Mouse (Mus musculus): Measurements from ENCODE around the gene A130010J15Rik. TPM values are rescaled to one million over a fixed set of nuclear protein-coding genes. Genes with fewer than 3 reads are reported as not detected.

Gene A130010J15Rik
- total and polyA plus RNA-seq, 3 experiments = 9.1 to 22.4 (median 18.6) TPM

DNA sequence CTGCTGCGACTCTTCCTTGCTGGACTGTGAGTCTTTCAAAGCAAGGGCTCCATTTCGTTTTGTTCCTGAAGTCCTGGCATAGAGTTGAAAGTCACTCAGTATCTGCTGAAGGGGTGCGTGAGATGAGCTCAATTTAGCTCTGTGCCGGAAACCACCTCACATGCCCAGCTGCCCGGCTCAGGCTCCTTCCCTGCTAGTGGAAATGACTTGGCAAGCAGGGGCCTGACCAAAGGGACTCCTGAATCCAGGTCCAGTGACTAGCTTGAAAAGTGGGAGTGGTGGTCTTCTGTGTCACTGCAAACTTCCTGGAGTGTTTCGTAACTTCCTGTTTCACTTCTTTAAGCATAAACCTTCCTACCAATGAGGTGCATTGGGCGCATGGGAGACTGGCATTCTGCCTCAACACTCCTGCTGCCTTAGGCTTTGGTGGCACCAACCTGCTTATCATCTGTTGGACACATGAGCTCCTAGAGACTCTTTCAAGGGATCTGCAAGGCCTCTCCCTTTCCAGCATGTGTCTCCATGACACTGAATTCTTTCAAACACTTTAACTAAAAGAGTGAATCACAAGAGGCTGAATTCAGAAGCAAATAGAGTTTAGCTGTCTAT lies 23.9 kb downstream of the A130010J15Rik start:
- no peaks in the 10 kb centered on the region for H3K27me3 ChIP-seq (replicated peaks)
- no peak overlapping the region for H3K4me3 ChIP-seq (replicated peaks in 1 of 3; ENCODE audit: low read depth in 2 of 3, low read length in 2 of 3, poor library complexity in 1 of 3)
- peak overlapping the region; percentile 13 for H3K27ac ChIP-seq (ENCODE audit: insufficient read depth, low read depth)
- no peak for TF ChIP-seq GABPA (IDR thresholded peaks at IDR 0.05; ENCODE audit: insufficient replicate concordance, low read depth, low read length)
- TF ChIP-seq MYC (IDR thresholded peaks at IDR 0.05; ENCODE audit: low read depth, low read length) = no peak
- no peak for TF ChIP-seq MAZ (IDR thresholded peaks at IDR 0.05; ENCODE audit: low read depth, low read length)
- TF ChIP-seq CHD2 (IDR thresholded peaks at IDR 0.05; ENCODE audit: low read length) = no peak
- no peak for TF ChIP-seq UBTF (IDR thresholded peaks at IDR 0.05; ENCODE audit: low read depth, low read length)
- no peak for TF ChIP-seq ZC3H11A (IDR thresholded peaks at IDR 0.05; ENCODE audit: low read depth, low read length)
- no peak for TF ChIP-seq JUN (IDR thresholded peaks at IDR 0.05; ENCODE audit: insufficient read depth, low read depth, low read length)
- no peak for TF ChIP-seq MXI1 (IDR thresholded peaks at IDR 0.05; ENCODE audit: low read depth, low read length)
- TF ChIP-seq USF1 (IDR thresholded peaks at IDR 0.05; ENCODE audit: low read depth, low read length) = no peak
- no peak for TF ChIP-seq SMC3 (IDR thresholded peaks at IDR 0.05; ENCODE audit: low read depth, low read length)
- TF ChIP-seq POLR2A (IDR thresholded peaks at IDR 0.05; ENCODE audit: low read depth, low read length) = no peak
- TF ChIP-seq NELFE (IDR thresholded peaks at IDR 0.05; ENCODE audit: low read depth, low read length) = no peak
- TF ChIP-seq IRF4 (IDR thresholded peaks at IDR 0.05; ENCODE audit: low read depth, low read length) = no peak
- TF ChIP-seq E2F4 (IDR thresholded peaks at IDR 0.05; ENCODE audit: insufficient replicate concordance, low read depth, low read length) = no peak
- no peak for TF ChIP-seq MAFK (IDR thresholded peaks at IDR 0.05; ENCODE audit: insufficient replicate concordance, low read length)
- TF ChIP-seq NRF1 (IDR thresholded peaks at IDR 0.05; ENCODE audit: low read depth, low read length) = no peak
- TF ChIP-seq ELF1 (IDR thresholded peaks at IDR 0.05; ENCODE audit: low read depth, low read length) = no peak
- TF ChIP-seq HCFC1 (IDR thresholded peaks at IDR 0.05; ENCODE audit: low read depth, low read length) = no peak
- TF ChIP-seq MEF2A (IDR thresholded peaks at IDR 0.05; ENCODE audit: borderline replicate concordance, low read depth, low read length) = no peak
- no peak for TF ChIP-seq ZKSCAN1 (IDR thresholded peaks at IDR 0.05; ENCODE audit: borderline replicate concordance, low read depth, low read length)
- peaks cover 6% of the 10 kb centered on the region; the same call in 1 of the 2 replicates for H3K79me2 ChIP-seq (replicated peaks; ENCODE audit: control insufficient read depth, extremely low read depth, insufficient read depth, poor library complexity, severe bottlenecking)
- no peak overlapping the region for H3K4me2 ChIP-seq (ENCODE audit: insufficient read depth, low read depth, poor library complexity, severe bottlenecking)
- no peak for DNase-seq (ENCODE audit: extremely low read depth)
- no peak overlapping the region for H3K9ac ChIP-seq (ENCODE audit: insufficient read depth, low read depth)
- H3K9me3 ChIP-seq (replicated peaks; ENCODE audit: low read length) = no peaks in the 10 kb centered on the region
- in situ Hi-C loops (cut with MboI; ENCODE audit: low pct_ligation_motif_present, low pct_unique_long_range_greater_than_20kb, low sequenced_read_pairs) (no loop called here), dilution Hi-C loops (cut with MboI; ENCODE audit: extremely low pct_ligation_motif_present, extremely low pct_unique_long_range_greater_than_20kb, low sequenced_read_pairs) (no loop called here)
- H3K4me1 ChIP-seq (ENCODE audit: control insufficient read depth in 1 of 2, insufficient read depth in 2 of 2) = peaks cover 10 to 80% of the 10 kb centered on the region in 2 experiments
- peaks cover 87 to 94% of the 10 kb centered on the region in 2 experiments for H3K36me3 ChIP-seq (replicated peaks in 1 of 2; ENCODE audit: control insufficient read depth in 1 of 2, insufficient read depth in 1 of 2, low read length in 1 of 2)

Data from CH12.LX (cell line).